Mouse (Mus musculus) kidney, postnatal 25 days (tissue): ENCODE results near the gene Zfp617.
"Not testable (repeated sequence)": the region's sequence is repeated elsewhere in the genome, so short reads cannot be mapped to it uniquely, and the experiment has no call there.

ENCODE experiments used
- DNase-seq, 2 experiments: peaks; one replicate each; pipeline ENCODE4 v3.0.0; 2021; ENCODE audit warnings: mixed read lengths in 2 of 2

The Zfp617 gene

DNA sequence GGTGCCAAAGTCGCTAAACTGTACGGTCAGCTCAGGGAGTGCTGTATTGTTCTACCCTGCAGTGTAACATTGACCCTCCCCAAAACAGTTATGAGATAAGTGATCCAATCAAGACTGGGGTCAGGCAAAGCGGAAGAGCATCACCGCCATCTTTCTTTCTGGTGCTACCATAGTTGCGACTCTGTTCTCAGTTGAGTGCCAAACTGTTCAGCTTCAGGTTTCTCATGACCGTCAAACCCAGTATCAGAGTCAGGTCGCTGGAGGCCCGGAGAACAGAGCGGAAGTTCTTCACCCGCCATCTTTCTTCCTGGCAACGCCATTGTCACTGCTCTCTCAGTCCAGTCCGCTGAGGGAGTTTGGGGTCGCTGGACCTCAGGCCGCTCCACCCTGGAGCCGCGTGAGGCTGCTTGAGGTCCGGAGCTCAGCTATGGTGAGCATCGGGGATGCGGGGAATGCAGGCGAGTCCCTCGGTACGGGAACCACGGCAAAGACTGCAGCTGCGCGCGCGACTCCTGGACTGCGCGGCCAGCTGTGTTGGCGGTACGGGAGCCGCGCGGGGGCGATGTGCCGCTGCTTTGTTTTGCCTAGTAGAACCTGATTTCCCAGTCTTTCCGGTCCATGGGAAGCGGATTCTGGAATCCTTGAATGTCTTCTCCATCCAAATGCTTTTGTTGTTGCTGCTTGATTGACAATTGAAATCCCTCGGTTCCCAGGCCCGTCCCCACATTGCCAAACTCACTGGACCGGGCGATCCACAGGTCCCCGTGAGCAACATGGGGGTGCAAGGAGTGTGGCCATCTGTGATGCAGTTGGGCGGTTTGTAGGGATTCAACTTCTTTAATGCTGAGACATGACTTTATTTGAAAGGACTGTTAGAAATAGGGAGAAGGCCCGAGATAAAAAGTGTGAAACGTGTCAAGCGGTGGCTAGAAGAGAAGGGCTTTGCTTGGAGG is at the start of gene Zfp617, which contains the start of gene Zfp882:
TSS of gene Zfp617 (plus strand) at position 327 of the 953 bp plus-strand sequence.
TSS of gene Zfp882 (plus strand) at position 300 of the 953 bp plus-strand sequence.
- DNase-seq = peak; percentile 92 to 94

DNA sequence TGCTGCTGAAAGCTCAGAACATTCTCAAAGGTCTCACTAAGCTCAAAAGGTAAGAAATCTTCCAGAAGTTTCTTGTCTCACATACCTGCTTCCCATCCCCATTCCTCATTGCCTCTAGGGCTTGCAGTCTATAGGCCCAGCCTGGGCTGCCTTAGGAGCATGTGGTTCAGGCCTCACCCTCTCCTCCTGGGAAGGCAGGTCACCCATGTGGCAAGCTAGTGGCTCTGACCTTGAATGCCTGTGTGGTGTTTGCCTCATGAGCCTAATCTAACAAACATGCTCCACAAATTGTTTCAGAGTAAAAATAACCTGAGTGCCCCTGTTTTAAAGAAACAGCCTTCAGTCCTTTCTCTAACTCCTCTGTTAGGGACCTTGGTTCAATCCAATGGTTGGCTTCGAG is 46.9 kb upstream of the Zfp617 start:
- peak in 1 of 2 experiments; percentile 41 for DNase-seq

DNA sequence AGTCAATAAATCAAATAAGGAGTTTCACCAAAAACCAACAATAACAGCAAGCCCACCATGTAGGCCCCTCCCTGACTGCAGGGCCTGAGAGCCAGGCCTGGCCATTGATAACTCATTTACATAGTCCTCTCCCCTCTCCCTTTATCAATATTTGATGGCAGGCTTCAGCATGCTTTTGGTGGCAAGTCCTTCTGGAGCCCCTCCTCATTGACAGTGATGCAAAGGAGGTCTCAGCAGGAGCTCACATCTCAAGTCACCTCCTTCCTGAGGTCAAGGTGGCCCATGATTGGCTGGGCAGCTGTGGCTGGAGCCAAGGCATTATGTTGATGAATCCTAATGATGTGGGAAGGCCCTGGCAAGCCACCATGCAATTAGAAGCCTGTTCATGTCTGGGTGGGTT is 46.4 kb upstream of the Zfp617 start:
- not testable (repeated sequence) for DNase-seq

DNA sequence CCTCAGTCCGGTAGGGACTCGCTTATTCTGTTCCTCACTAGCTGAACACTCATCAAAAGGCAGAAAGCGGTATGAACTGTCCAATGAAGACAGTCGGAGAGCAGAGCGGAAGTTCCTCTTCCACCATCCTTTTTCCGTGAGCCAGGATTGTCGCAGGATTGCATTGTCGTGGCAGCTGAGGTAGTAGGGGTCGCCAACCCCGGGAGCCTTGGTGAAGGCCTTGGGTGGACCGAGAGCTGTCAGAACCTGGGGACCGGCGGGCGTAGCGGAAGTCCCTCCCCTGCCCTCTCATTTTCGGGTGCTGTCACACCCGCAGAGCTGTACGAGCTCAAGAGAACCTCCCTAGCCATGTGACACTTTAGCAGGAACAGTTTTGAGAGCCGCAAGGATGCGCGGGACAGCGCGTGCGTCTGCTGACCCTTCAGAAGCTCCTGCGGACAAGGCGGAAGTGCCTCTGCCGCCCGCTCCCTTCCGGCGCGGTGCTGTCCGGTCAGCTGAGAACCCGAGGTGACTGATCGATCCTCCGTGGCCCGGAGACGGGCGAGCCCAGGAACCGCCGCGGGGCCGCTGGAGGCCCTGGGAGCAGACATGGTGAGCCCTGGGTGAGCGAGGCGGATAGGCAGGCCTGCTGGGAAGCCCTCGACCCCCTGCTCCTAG is 26.7 kb upstream of the Zfp617 start, which contains the start of gene Zfp709:
TSS of gene Zfp709 (plus strand) at position 402 of the 657 bp plus-strand sequence.
- peak; percentile 63 to 85 for DNase-seq

DNA sequence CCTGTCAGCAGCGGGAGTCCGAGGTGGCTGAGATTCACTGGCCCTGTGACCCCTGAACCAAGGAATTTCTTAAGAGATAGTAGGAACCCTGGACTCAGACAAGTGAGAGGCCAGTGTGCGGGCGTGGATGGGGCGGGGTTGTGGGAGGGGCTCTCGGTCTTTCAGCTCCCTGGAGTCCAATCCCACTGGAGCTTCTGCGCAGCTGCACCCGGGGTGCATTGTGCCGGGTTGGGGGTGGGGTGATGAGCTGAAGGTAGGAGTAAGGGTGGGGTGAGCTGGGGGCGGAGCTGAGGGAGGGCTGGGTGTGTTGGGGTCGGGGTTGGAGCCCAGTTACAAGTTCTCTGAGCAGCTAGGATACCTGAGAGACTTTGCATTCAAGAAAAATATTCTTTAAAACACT is 7.8 kb upstream of the Zfp617 start:
- DNase-seq = not testable (repeated sequence)

DNA sequence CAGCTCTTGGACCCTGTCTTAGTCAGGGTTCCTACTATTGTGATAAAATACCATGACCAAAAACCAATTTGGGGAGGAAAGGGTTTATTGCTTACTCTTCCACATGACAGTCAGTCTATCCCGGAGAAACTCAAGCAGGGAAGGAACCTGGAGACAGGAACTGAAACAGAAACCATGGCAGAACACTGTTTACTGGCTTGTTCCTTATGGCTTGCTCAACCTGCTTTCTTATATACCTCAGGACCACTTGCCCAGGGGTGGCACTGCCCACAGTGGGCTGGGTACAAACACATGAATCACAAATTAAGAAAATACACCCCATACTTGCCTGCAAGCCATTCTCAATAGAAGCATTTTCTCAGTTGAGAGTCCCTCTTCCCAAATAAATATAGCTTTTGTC is 5.4 kb upstream of the Zfp617 start:
- DNase-seq = not testable (repeated sequence)

DNA sequence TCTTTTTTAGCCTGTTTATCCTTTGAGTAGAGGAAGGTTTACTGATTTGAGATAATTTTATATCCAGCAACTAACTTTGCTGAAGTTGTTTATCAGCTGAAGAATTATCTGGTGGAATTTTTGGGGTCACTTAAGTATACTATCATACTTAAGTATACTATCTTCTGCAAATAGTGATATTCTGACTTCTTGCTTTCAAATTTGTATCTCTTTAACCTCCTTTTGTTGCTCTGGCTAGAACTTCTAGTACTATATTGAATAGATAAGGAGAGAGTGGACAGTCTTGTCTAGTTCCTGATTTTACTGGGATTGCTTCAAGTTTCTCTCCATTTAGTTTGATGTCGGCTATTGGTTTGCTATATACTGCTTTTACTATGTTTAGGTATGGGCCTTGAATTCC is 1.6 kb upstream of the Zfp617 start:
- no peak for DNase-seq

DNA sequence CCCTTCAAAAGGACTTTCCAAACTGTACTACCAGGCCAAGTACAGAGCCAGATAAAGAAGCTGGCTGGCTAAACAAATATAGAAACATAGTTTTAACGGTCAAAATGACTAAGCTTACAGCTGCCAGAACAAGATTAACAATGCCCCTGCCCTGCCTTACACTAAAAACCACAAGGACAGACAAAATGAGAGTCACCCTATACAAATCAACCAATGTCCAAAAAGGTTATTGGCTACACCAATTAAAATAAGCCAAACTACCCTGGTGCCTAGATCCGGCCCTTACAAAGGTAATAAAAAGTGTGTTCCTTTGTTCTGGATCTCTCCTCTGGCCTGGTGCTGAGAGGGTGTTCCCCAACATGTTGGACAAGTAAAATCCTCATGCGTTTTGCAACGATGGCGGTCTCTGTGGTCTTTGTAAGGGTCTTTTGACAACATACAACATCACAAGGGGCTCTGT is 607 bp upstream of the Zfp617 start:
- DNase-seq = no peak

DNA sequence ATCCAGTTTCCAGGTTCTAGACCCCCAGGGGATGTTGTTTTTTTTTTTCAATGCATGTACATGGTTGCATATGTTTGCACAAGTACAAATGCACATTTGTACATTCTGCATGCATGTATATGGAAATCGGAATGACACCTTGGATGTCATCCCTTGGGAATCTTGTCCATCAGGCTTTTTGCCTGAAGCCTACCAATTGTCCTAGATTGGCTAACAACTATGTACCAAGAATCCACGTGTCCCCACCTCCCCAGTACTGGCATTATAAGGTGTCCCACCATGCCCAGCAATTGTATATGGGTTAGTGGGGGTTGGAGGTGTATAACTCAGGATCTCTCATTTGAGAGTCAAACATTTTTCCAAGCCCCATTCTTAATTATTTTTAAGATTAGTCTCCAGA is 3.9 kb downstream of the Zfp617 start:
- DNase-seq = no peak

DNA sequence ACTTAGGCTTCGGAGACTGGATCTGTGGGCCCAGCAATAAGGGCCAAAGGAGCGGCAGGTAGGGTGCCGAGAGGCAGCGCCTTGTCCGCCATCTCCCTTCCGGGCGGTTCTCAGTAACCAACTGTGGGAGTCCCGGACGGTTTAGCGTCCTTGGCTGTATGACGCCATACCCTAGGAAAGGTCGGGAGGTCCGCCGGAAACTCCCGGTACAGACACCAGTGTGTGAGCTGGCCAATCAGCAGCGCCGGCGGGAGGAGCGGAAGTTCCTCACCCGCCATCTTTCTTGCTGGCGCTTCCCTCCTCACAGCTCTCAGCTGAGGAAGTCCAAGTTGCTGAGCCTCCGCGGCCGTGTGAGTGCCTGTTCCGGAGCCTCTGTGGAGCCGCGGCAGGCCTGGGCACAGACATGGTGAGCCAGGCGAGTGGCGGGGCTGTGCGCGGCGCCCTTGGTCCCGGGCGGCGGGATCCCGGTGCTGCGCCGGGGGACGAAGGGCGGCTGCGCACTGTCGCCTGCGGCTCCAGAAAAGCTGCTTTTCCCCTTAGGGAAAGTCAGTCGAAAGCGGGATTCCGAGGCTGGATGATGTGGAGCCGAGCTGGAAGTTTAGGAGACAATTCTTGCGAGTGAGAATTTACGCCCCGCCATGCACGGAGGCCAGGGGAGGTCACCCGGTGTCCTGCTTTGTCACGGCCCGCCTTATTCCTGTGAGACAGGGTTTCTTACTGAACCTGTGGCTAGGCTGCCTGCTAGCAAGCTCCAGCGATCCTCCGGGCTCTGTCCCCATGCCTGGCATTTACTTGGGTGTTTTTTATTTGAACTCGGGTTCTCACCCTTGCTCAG is 14.3 kb downstream of the Zfp617 start:
- peak; percentile 96 to 99 for DNase-seq

DNA sequence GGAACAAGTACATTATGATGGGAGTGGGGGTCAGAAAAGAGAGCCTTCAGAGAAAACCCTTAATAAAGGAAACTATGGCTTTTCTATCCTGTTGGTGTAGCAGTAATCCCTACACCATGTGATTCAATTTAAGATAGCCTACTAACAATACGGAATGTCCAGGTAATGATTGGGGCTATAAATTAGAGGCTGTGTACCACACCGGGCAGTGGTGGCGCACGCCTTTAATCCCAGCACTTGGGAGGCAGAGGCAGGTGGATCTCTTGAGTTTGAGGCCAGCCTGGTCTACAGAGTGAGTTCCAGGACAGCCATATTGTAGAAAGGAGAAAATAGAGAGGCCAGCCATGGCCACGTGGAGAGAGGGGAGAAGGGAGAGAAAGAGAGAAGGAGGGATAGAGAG is 17.4 kb downstream of the Zfp617 start:
- DNase-seq = no peak

DNA sequence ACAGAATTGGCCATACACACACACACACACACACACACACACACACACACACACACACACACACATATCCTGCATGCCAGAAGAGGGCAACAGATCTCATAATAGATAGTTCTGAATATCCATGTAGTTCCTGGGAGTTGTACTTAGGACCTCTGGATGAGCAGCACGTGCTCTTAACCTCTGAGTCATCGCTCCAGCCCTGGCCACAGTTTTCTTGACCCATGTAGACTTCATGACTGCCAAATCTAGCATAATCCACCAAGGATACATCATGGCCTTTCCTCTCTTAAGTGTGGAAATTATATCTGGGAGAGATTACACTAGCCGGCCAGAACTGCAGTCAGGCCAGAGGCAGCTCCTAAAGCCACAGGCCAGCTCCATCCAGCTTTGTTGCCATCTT is 18.1 kb downstream of the Zfp617 start:
- DNase-seq = peak; percentile 2 to 52

DNA sequence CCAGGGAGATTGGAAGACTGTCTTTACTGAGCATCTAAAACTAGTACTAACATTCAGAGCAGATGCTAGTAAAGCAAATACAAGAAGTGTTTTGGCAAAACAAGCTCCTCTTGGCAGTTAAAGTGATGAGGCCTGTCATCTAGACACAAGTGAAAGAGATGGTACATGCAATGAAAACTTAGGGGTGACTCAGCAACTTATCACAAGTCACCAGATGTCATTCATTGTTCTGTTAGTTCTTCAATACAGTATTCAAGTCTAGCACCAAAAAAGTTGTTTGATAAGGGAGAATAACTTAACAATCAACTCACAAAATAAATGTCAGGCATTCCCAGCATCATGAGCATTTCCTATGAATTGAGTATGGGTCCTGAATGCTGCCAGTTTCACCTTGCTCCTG is 19.3 kb downstream of the Zfp617 start:
- no peak for DNase-seq

DNA sequence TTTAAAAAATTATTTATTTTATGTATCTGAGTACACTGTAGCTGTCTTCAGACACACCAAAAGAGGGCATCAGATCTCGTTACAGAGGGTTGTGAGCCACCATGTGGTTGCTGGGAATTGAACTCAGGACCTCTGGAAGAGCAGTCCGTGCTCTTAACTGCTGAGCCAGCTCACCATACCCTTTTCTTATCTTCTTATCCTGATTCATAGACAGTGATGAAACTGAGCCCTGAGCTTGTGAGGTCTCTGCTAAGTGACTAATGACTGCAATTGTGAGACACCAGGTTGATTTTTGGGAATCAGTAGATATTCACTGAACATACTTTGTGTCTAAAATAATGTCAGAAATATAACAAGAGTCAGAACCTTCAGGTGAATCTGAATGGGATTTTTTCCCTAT is 29.6 kb downstream of the Zfp617 start:
- DNase-seq = not testable (repeated sequence)

DNA sequence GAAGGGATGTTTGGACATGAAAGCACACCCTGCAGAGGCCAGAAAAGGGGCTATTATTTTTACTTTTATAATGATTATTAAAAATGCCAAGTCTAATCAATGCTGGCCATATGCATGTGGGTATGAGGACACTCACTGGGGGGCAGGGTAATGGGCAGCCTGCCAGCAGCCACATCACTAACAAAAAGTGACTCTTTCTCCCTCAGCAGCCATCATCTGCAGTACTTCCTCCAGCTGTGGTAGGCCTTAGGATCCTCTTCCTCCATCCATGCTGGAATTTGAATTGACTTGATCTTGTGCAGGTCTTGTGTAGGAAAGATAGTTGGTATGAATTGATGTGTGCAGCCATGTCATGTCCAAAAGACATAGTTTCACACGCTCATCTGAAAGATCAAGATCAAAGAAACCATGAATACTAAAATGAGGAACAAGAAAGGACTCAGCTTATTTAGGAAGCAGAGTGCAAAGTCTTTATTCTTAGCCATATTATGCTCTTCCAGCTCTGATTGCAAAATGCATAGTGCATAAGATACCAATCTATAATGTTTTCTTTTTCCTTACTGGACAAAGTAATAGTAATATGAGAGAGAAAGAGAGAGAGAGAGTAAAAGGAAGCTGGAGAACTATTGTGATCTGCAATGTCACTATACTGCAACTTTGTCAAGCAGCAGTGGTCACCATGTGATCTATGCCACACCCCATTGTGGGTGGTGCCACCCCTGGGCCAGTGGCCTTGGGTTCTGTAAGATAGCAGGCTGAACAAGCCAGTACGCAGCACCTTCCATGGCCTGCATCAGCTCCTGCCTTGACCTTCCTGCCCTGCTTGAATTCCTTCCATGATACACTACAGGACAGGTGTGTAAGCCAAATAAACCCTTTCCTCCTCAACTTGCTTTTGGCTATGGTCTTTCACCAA is 32.1 kb downstream of the Zfp617 start:
- DNase-seq = no peak

DNA sequence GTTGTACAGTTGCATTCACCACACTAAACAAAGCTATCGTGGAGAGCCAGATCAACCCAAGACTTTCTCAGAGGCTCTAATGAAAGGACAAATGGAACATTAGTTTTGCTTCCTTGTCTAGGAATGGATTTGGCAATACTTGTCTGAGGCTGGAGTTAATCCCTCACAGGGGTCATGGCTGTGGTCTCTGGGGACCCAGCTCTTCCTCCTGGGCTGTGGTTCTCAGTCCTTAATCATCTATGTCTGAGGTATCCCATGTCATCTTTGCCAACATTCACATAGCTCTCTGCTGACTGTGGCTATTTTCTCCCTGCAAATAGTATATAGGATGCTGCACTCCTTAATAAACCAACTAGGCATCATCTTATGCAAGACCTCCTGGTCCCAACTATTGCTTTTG is 33.3 kb downstream of the Zfp617 start:
- DNase-seq = no peak

DNA sequence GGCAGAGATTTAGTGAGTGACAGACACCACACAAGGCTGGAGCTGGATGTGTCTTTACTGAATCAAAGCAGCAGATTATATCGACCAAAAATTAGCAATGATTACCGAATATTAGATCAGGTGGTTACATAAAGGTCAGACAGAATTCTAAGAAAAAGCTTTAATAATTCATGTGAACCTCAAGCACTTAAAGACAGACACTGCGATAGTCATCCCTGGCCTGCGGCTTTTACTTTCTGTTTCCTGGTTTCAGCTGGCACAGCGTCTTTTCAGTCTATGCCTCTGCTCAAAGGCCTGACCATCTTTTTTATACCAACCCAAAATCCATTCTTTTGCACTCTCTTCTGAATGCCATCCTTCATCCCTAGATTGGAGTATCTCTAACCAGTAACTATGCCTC is 40.2 kb downstream of the Zfp617 start:
- no peak for DNase-seq

DNA sequence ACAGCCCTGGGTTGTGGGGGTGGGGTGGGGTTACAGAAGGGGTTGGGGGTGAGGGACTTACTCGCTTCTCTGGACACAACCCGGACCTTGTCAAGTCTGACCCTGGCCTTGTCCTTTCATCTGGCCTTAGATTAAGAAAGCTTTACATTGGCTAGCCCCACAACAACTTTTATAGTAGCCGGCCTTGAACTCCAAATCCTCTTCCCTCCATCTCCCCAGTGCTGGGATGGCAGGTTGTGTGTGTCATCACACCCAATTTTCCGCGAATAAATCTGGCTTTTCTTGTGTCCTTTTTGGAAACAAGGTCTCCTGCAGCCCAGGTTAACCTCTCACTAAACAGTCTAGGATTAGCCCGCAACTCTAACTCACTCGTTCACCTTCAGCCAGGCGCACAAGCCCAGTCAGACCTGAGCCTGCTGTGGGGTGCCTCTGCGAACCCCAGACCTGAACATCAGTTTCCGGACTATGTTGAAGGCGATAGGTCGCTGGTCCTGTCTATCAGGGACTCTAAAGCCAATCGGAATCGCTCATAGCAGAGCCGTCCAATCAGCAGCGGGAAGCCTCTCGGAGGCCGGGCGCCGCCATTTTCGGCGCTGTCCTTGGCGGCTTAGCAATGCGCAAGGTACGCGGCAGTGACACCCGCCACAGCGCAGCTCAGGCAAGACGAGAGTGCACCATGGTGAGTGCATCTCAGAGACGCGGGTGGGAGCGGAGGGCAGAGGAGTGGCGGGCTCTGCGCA is 42.2 kb downstream of the Zfp617 start, which contains the start of gene Zfp961:
TSS of gene Zfp961 (plus strand) at position 557 of the 740 bp plus-strand sequence.
- peak; percentile 100 for DNase-seq

DNA sequence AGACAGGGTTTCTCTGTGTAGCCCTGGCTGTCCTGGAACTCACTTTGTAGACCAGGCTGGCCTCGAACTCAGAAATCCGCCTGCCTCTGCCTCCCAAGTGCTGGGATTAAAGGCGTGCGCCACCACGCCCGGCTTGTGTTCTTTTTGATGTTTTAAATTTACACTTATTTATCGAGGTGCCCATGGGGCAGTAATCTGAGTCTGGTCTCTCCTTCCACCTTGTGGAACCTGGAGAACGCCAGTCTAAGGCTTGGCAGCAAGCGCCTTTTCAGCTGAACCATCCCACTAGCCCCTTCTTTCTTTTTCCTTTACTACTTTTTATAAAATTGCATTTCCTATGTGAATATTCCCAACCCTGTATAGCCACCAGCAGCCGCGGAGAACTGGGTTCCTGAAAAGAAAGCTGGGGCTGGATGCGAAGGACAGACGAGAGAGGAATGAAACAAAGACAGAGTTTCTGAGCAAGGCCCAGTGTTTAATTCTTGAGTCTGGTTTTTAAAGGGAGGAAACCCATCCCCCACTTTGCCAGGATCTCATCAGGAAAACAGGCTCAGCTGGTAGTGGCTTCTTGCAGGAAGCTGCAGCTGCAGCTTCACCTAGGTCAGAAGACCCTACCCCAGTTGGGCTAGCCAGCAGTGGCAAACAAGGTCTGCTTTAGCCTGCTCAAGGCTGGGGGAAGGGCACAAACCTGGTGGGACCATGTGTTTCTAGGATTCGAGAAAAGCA is 43.2 kb downstream of the Zfp617 start:
- DNase-seq = no peak

DNA sequence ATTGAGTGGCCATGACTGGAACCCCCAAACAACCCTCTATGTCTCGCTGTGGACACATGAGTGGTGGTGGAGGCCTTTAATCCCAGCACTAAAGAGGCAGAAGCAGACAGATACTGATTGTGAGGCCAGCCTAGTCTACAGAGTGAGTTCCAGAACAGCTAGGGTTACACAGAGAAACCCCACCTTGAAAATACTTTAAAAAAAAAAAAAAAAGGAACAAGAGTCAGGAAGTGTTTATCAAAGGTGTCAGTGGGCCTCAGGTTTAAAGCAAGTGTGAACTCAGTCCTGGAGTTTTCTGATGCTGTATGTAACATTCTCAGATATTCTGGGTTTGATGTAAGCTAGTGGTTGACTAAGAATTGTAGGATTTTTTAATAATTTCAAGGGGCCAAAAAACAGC is 44.1 kb downstream of the Zfp617 start:
- DNase-seq = no peak
